Mouse (Mus musculus) urinary bladder, postnatal 10 days (tissue): ENCODE measurements around the gene Lrp5.
A peak's percentile ranks its signal among the peaks of the same experiment; 100 is the strongest.
"Not testable (repeated sequence)": the region's sequence is repeated elsewhere in the genome, so short reads cannot be mapped to it uniquely, and the experiment has no call there.

Experiments
- DNase-seq: peaks from one replicate; pipeline ENCODE4 v3.0.0; 2022; ENCODE audit warnings: low spot score

Gene Lrp5

GRCm38 (mm10) chr19:3612534-3613273, 73.7 kb downstream of the Lrp5 start:
- no peak for DNase-seq

GRCm38 (mm10) chr19:3611730-3612129, 74.6 kb downstream of the Lrp5 start:
- DNase-seq = no peak

DNA sequence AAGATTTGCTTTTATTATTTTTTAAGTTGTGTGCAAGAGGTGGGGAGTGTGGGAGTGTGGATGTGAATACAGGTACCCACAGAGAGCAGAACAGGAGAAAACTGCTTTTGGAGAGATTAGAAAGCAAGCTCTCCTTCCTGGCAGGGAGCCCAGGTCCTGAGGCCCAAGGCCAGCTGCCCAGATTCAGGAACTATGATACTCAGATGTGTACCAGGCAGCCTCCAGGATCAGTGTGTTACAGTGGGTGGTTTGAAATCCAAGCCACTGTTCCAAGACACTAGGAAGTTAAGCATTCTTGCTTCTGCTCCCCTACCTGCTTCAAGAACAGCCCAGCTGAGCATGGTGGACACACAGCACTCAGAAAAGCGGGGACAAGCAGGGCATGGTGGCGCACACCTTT, 75.5 kb downstream of the Lrp5 start:
- DNase-seq = no peak

DNA sequence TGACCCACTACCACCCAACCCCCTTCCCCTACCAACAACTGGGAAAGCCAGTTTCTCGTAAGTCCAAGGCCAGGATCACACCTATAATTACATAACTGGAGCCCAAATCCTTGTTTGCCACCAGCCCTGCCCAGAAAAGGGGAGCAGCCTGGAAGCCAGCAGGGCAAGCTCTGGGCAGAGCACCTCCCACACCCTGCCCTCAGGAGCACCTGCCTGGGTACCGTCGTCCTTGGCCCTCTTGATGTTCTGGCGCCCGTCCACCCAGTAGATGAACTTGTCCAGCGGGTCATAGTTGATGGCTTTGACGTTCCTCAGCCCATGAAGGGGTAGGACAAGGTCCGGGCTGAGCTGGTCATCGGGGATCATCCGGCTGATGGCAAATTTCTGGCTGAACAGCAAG, 76.5 kb downstream of the Lrp5 start:
- DNase-seq = no peak

- no peak for DNase-seq
These were observed 92.0 kb downstream of the Lrp5 start for GRCm38 (mm10) chr19:3594316-3594715.

DNA sequence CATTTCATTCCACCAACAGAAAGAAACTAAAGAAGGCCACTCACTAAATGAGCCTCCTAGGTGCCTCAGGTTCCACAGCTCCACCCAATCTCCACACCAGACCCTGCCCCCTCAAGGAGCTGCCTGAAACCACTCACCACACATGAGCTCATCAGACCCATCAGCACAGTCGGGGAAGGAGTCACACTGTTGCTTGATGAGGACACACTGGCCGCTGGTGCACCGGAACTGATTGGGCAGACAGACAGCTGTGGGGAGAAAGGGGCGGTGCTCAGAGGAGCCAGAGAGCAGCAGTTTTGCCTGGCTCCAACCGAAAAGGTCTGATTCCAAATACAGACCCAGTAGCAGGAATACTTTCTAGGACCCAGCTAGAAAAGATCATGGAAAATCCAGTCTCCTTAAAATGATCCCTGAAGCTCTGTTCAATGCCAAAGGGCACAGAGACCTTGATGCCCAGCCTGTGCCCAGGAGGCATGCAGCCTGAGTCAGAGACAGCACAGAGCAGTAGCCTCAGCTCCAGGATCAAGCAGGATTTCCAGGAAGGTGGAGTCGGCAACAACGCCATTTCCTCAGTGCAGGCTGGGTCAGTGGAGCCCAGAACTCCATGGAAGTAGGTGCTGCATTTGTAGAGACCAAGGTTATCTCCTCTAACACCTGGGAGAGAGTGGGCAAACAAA, 92.8 kb downstream of the Lrp5 start:
- DNase-seq = no peak

GRCm38 (mm10) chr19:3589968-3590367, 96.4 kb downstream of the Lrp5 start:
- no peak for DNase-seq

GRCm38 (mm10) chr19:3589547-3589946, 96.8 kb downstream of the Lrp5 start:
- no peak for DNase-seq

DNA sequence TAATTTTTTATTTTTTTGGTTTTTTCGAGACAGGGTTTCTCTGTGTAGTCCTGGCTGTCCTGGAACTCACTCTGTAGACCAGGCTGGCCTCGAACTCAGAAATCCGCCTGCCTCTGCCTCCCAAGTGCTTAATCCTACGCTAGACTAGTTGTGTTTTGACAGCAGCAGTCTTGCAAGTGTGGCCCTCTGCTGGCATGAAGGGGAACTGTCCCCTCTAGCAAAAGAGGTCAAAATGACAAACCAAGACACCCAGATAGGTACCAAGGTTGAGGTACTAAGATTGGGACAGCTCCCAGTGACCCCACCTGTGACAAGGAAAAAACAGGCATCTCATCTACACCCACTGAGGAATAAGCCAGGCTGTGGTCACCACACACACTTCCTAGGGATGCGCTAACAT, 98.6 kb downstream of the Lrp5 start:
- not testable (repeated sequence) for DNase-seq

GRCm38 (mm10) chr19:3586540-3586939, 99.8 kb downstream of the Lrp5 start:
- no peak for DNase-seq

GRCm38 (mm10) chr19:3586026-3586425, 100.3 kb downstream of the Lrp5 start:
- DNase-seq = no peak

- no peak for DNase-seq
These were observed 105.0 kb downstream of the Lrp5 start for GRCm38 (mm10) chr19:3581326-3581725.

- DNase-seq = no peak
These were observed 108.5 kb downstream of the Lrp5 start for GRCm38 (mm10) chr19:3577911-3578290.

- no peak for DNase-seq
These were observed 109.0 kb downstream of the Lrp5 start for GRCm38 (mm10) chr19:3577265-3577910.

GRCm38 (mm10) chr19:3576451-3577264, 109.7 kb downstream of the Lrp5 start:
- no peak for DNase-seq

GRCm38 (mm10) chr19:3575632-3576384, 110.6 kb downstream of the Lrp5 start, which contains the start of gene Ppp6r3:
Ppp6r3 (minus strand) TSS chr19:3575749.
- DNase-seq = peak; percentile 92

DNA sequence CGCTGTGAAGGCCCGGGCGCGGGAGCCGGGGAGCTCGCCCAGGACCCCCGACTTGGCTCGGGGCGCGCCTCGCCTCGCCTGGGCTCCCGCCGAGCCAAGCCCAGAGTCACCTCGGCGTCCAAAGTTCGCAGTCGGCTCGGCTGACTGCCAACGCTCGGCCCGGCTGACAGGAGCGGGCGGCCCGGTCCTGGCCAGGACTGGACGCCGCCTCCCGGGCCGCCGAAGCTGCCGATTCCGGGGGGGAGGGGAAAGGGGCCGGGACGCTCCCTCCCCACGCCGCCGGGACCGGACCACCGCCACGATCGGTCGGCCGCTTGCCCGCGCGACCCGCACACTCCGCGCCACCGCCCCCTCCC, 111.1 kb downstream of the Lrp5 start:
- no peak for DNase-seq

DNA sequence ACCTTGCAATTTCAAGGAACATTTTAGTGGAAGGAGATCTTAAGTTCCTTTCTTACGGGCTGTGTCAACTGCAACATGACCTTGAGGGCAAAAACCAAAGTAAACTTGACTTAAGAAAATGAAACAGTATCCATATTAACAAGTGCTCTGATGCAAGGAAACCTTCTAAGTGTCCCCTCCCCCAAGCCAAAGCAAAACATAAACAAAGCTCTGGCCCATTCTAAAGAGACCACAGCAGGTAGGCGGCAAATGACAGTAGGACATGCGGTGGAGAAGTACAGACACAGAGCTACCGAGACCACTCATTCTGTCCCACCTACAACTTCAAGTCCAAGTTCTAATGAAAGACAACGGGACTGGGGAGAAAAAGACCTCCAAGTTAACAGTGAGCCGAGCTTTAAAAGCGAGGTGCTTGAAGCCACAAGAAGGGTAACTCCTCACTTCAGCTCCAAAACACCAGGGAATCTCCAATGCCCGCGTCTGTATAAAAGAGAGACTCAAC, 111.7 kb downstream of the Lrp5 start:
- DNase-seq = no peak

DNA sequence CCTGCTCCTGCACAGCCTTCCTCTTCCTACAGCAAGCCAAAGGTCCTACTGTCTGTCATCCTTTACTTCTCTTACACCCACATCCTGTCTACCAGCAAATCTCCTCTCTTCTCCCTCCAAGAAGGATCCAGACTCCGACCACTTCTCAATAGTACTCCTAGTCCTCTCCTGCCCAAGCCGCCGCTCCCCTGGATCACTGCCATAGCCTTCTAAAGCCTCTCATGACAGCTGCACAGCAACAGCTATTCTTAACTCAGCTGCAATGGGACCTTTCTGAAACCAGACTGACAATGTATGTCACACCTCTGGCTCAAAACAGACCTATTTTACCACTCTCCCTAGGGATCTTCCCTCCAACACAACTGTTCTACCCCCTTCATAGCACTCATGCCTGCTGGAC, 122.1 kb downstream of the Lrp5 start:
- DNase-seq = no peak

GRCm38 (mm10) chr19:3562752-3563151, 123.6 kb downstream of the Lrp5 start:
- DNase-seq = no peak

GRCm38 (mm10) chr19:3562298-3562697, 124.1 kb downstream of the Lrp5 start:
- no peak for DNase-seq
